Mouse (Mus musculus): ENCODE measurements around the gene Minar1. TPM values are rescaled to one million over a fixed set of nuclear protein-coding genes. Genes with fewer than 3 reads are reported as not detected.

Minar1 gene
- 0.11 TPM in 1 of 2 replicates, not detected in the other for polyA plus RNA-seq (2012; rRNA removed)

DNA sequence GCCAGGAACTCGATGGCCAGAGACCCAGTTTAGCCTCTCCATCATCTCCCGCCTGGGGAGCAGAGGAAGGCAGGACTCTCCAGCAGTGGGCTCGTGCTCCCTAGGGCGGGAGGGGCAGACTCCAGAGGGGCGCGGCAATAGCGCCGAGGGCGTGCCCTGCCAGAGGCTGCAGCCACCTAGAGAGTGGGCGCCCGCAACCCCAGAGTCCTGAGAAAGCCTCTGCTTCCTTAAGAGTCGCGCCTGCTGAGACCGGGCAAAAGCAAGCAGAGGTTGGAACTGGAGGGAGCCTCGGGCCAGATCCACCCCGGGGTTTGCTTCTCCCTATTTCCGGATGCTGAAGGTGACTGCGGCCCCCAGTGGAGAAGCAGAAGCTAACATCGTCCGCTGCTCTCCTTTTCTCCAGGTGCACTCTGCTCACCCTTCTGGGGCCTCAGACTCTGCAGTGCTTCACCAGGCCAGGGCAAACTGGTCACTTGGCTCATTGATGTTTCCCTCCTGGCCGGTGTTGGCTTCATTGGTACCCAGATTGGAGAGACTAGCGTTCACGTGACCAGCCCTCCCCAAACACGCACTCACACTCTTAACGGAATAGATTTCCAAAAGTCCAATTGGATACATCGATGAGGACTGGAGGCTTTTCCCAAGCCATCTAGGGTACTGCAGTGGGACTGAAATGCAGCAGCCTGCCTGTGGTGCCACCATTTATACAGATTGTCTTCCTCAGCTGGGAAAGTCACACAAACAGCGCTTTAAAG, at the start of gene Minar1:
Gene Minar1 (minus strand): TSS at position 120 of the 755 bp plus-strand sequence.
- no peak for DNase-seq (ENCODE audit: low read depth)

DNA sequence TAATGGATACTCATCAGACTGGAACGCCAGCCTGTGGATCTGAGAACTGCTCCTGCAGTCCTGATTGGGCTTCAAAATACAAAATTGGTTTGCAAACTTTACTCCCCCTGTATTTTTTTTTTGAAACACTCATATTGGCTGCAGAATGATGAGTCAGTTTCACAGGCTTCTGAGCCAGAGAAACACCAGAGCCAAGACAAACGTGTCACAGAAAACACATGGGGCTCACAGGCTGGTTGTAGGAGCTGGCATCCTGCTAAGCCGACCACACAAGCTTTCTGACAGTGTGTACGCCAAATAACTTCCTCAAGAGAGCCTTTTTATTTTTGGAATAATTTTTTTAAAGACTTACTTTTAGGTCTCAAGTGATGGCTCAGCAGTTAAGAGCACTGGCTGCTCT, 47.0 kb upstream of the Minar1 start:
- no peak for DNase-seq (ENCODE audit: low read depth)

DNA sequence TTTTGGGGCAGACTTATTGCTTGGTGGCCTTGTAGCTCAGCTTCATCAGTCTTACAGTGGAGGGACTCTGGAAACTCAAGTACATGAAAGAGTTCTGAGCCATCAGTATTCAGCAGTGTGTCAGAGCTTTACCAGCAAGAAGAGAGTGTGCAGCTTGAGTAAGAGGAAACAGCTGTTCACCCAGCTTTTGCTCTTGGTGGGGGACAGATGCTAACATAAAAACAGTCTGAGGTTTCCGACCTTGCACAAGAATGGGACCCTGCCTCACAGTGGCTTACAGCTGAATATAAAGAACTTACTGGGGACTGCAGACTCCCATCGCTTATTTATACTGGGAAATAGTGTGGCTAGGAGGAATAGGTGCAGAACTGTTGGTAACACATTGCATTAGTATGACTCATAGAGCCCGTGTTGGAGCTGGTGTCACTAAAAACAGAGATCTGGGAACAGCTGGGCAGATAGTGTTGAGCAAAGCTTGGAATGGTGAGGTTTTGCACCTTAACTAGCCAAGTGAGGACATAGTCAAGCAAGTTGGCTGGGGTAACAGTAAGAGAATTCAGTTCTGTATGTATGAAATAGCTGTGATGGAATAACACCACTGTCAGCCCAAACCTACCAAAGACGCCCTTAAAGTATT, 44.5 kb upstream of the Minar1 start:
- no peak for DNase-seq (ENCODE audit: low read depth)

DNA sequence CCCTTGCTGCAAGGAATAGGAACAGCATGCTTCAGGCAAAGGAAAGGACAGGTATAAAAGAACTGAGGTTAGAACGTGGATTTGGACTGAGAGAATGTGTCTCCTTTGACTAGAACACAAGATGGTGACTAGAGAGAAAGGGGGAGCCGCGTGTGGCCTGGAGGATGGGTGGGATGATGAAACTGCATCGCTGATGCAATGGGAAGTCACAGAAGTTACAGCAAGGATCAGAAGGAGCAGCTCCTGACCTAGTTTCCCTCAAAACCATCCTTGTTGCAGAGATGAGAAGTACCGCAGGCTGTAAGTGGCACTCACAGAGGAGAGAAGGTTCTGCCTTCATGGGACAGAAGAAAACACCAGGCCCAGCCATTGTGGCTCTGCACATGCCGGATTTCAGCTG, 28.0 kb upstream of the Minar1 start:
- no peak for DNase-seq (ENCODE audit: low read depth)

DNA sequence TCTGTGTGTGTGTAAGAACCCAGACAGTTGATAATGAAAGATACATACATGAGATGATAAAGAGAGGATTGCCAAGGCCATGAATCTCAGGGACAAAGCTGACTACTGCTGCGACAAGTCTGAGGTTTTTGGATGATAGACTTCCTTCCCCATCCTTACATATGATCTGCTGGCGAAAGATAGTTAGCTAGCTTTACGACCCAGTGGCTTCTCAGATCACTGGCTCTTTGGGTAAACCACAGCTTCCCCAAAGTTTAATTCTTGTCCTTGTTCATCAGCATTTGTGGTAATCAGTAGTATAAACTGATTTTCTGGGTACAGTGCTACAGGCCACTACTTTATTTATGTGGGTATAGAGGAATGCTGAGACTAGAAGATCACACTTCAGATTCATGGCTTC, 14.5 kb upstream of the Minar1 start:
- DNase-seq (ENCODE audit: low read depth), result no peak

DNA sequence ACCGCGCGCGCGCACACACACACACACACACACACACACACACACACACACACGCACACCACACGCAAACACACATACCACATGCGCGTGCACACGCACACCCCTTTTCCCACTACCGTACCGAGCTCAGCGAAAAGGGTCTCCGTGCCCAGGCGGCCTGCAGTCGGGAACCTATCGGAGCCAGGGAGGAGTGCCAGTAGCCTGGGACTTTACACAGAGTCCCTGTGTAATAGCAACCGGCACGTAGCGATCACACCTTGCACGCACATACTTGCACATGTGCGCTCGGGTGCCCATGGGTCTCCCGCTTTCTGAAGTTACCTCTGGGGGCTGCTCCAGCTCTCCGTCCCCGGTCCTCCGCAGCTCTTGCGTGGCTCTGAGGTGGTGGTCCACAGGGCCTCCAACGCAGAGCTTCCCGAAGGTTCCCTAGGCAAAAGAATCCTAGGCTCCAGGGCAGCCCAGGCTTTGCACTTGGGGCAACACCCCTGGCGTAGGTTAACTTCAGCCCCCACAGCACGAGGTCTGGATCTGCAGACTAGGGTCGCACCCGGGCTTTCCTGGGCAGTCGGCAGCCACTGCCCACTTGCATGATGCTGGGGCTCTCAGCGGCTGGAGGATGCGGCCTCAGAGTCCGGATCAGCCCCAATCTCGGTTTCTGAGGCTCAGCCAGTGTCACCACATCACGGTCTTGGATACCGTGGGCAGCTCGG, 474 bp downstream of the Minar1 start:
- DNase-seq (ENCODE audit: low read depth), result no peak

DNA sequence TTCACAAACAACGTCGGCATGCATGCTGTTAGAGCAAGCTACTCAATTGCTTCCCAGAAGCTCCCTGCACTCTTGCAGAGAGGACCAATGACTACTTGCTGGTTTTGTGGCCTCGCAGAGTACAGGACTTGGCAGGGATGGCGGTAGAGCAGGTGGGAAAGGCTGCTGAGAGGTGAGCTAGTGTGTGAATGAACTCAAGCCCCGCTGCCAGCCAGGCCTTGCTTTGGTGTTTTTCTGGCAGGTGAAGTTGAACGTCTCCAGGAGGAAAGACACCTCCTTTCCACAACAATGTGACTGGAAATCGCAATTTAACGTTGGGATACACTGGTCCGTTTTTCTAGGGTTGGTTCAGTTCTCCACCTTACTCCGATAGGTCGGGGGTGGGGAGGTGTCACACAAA, 1.2 kb downstream of the Minar1 start:
- DNase-seq (ENCODE audit: low read depth), result no peak

DNA sequence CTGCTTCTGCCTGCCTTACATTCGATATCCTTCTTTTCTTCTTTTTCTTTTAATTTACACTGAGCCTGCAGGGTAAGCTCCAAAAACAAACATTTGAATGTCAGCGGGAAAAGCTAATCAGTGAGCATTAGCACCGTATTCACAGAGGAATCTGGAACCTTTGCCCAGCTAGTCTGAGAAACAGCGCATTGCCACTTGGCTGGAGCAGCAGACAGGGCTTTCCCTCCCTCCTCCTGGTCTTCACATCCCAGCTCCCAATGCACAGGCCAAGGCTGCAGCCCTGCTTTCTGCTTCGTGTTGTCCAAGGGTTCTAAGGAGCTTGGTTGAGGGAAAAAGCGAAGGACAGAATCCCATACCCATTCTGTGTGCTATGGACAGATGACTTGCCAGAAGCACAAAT, 2.6 kb downstream of the Minar1 start:
- no peak for DNase-seq (ENCODE audit: low read depth)

DNA sequence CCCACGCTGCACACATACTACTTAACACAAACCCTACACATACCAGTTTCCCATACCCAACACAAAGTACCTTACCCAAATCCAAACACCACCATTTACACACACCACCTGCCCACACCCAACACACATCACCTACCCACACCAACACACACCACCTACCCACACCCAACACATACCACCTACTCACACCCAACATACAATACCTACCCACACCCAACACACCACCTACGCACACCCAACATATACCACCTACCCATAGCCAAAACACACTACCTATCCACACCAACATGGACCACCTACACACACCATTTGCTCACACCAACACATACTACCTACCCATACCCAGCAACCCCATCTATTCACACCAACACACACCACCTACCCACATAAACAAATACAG, 6.0 kb downstream of the Minar1 start:
- no peak for DNase-seq (ENCODE audit: low read depth)

DNA sequence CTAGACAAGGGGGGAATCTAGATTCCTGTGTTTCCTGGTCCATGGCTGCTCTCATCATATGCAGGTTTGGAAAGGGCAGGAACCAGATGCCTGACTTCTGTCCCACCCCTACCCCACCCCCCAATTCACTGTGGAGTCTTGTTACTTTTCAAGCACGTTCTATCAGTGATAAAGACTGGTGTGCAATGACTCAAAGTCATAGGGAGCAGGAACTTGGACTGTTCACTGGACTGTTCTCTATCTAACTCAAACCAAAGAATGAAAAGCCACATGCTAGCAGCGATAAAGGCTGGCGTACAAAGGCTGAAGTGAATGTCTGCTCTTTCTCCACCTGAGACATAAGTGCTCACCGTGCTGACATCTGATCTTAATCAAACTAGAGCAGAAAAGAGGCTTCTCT, 12.3 kb downstream of the Minar1 start:
- no peak for DNase-seq (ENCODE audit: low read depth)

DNA sequence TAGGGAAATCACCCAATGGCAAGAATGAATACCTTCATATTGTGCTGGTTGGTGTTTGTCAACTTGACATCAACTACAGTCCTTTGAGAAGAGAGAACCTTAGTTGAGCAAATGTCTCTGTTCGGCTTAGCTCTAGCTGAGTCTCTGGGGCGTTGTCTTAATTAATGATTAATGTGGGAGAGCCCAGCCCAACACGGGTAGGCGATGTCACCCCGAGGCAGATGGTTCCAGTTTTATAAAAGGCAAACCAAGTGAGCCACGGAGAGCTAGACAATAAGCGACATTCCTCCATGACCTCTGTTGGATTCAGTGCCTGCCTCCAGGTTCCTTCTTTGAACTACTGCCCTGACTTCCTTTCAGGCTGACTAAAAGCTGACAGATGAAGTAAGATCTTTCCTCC, 15.6 kb downstream of the Minar1 start:
- no peak for DNase-seq (ENCODE audit: low read depth)

DNA sequence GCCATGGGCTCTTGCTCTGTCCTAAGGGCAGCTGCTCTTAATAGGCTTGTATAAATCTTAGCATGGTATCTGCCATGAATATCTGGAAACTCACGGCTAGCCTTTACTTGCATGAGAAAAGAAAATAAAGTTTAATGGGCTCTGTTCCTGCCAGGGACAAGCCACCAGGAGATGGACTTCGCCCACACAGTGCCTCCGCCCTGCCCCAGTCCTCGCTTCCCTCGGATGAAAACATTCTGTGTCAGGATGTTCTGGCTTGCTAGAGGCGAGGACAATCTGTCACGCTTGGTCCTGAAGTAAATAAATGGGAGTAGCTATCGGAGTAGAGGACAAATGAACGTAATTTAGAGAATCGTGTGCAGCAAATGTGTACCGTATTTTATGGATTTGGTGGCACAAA, 16.7 kb downstream of the Minar1 start:
- no peak for DNase-seq (ENCODE audit: low read depth)

DNA sequence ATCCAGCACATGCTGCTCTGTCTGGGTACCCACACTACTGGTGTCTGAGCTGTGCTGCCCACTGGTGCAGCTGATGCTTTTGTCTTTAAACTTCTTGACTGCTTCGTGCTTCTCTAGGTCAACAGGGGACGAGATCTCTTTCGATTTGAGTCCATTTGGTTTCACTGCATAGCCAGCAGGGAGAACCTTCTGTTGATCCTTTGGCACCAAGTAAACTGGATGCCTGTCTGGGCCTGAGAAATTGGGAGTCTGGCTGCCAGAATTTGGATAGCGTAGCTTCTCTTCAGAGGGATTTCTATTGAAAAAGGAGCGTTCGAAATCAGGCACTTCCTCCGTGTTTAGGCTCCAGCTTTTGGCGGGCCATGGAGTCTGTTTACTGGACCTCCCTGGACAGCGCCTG, 21.0 kb downstream of the Minar1 start:
- DNase-seq (ENCODE audit: low read depth), result no peak

DNA sequence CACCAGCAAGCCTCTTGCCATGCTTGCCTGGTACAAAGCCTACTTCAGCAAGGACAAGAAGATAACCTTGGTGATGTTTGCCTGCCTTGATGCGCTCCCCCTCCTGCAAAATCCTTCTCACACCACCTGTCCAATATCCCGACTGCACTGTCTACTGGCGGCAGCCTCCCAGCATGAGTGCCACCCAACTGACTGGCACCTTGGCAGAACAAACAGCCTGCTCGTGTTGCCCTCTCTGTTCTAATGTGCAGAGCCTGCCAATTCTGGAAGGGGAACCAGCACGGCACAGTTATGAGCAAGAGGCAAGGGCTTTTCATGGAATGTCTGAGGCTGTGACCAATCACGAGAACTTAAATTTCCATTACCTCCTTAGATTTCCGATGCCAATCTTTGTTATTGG, 22.2 kb downstream of the Minar1 start:
- DNase-seq (ENCODE audit: low read depth), result no peak

DNA sequence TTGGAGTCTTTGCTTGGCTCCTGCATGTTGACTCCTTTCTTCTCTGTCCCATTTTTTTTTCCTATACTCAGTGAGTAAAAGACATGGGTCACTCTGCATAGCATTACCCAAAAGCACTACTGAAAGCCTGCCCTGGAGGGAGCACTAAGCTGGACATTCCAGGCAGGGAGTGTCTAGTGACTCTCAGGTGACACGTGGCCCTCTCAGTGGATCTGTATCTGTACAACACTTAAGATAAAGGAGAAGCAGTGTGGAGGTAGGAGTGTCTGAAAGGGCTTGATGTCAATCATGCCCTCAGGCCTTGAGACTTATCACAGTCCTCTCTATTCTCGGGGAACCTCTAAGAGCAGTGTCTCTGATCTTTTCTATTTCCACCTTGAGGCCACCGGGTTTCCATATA, 25.9 kb downstream of the Minar1 start:
- no peak for DNase-seq (ENCODE audit: low read depth)

DNA sequence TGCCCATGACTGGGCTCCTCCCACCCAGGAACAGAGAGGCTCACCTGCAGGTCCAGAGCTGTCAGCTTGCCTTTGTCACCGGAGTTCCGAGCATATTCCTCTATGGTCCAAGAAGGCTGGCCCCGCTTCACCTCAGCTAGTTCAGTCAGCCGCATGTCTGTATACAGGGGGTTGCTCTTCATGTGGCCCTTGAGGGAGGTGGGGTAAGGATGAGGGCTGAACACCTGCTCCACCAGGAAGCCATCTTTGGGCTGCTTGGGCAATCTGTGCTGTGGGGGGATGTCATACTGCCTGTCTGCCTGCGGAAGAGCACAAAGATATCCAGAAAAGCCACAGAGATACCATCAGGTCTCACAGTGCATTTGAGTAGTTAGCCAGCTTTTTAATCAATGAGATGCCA, 26.5 kb downstream of the Minar1 start:
- no peak for DNase-seq (ENCODE audit: low read depth)

DNA sequence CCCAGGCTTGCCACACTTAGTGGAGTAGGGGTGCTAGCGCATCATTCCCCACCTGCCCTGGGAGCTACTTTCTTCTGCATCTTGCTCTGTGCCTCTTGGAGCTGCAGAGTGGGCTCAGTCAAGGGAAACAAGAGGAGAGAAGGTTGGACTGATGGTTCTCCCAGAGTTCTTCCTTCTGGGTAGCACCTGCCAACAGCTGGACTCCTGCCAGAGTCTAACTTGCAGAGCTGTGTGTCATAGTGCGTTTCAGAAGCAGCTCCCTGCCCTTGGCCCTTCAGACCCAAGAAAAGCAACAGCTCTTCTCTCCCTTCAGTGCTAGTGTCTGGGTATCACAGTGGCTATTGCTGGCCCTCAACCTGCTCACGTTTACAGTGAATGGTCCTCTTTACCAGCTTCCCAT, 30.5 kb downstream of the Minar1 start:
- DNase-seq (ENCODE audit: low read depth), result no peak

DNA sequence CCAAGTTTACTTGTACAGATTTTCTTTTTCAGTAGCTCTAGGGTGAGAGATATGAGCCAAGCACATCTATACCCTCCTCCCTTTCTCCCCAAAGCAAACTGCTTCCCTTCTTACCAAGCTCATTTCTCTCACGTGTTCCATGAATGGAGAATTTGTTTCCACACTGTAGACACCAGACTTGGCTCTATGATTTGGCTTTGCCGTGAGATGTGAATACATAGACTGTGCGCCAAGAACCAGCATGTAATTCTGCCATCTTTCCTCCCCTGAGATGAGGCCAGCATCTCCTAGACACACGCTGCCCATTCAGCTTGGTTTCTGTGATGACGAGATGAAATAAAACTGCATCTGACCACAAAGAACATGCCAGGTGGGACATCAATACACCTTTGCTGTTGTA, 44.5 kb downstream of the Minar1 start:
- no peak for DNase-seq (ENCODE audit: low read depth)

DNA sequence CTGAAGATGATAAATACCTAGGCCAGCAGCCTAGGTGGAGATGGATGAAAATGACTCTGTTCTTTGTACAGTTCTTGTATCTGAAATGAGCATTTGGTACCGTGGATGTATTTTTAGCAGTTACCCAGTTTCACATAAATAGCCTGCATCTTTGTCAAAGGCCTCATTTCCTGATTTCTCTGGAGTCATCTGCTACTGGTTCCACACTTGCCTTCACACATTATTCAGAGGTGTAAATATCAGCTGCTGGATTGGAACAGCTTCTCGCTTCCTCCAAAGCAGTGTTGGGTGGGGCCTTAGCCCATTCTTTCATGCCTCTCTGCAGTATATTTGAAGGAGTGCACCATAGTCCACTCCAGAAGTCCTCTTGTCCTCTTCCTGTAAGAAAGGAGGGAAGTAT, 70.3 kb downstream of the Minar1 start:
- no peak for DNase-seq (ENCODE audit: low read depth)

All from gonadal fat pad, adult 2 months (tissue).